Mouse (Mus musculus) small intestine, adult 2 months (tissue): ENCODE measurements at regions not wholly inside any gene's neighbourhood (a gene's known extent, or its start where the extent isn't known, plus 50 kb on each side); places are given as distances from the start of the nearest gene placed in this dataset.

Experiments used
- CTCF ChIP-seq: fragments of 200-500 bp; IDR thresholded peaks from 2 replicates; pipeline ENCODE4 v1.5.1; 2012; ENCODE audit warnings: low read depth, mild to moderate bottlenecking, control low read depth, inconsistent platforms, low read length, moderate library complexity, mixed read lengths; ENCODE audit not compliant: insufficient replicate concordance, insufficient read length; ENCODE audit errors: extremely low read depth
- POLR2A ChIP-seq: fragments of 200-500 bp; IDR thresholded peaks from 2 replicates; pipeline ENCODE4 v1.6.1; 2012; ENCODE audit warnings: low read depth, mild to moderate bottlenecking, control low read depth, inconsistent platforms, low read length, moderate library complexity

GRCm38 (mm10) chr2:74015146-74015545, 104.0 kb upstream of the Atp5g3 start:
- no peak for TF ChIP-seq CTCF
- no peak for TF ChIP-seq POLR2A
